Mouse (Mus musculus) ovary, postnatal 14 days (tissue): ENCODE results near the gene Kansl1l.

ENCODE experiments used
- DNase-seq: peaks from one replicate; pipeline ENCODE4 v3.0.0; 2022; ENCODE audit warnings: low spot score

Gene Kansl1l

GRCm38 (mm10) chr1:66816837-66817452 is 417 bp downstream of the Kansl1l start:
- peak; percentile 99 for DNase-seq

DNA sequence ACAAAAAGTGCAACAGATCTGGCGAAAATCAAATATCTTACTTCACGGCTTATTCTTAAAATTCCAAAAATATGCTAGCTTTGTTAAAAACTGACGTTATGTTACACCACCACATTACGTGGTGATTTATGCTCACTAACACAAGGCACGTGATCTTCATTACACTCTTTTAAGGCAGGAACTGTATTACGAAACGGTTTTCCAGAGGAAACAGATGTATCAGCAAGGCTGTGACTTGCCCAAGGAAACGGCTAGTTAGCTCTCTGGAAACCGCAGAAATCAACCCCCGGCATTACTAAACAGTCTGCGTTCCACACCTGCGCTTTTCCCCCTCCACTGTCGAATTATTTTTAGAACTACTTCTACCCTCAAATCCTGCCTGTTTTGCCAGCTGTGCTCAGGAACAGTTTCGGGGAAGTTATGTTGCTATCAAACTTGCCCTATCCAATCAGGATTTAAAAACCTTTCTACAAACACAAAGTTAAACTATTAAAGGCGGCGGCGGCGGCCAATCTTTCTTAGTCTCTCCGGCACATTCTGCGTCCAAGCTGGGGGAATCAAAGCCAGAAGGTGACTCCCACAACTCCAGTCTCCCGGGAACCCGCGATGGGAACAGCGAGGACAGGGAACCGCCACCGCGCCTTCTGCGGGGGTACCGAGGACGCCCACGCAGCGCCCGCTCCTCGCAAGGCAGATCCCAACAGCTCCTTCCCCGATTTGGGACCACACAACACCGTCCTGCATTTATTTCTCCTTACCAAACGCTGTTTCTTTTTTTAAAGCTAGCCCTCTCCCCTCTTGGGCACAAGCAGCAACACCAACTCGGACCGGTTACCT is 1.2 kb downstream of the Kansl1l start:
- DNase-seq = peak; percentile 43

DNA sequence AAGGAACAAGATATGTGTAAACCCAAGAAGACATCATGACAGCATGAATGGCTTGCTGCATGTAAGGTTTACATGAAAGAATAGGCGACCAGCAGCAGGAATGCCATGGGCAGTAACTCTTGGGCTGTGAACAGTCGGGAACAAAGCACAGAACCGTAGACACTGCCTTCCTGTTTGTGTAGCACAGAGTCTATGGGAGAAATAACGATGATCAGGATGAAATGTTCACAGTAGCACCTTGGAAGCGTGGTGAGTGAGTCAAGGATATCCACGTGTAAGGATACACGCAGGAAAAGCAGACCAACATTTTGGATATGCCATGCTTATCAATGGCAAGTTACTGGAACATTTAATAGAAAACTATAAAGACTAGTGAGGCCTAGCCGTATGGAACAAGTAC is 2.6 kb downstream of the Kansl1l start:
- no peak for DNase-seq

GRCm38 (mm10) chr1:66813191-66813590 is 4.2 kb downstream of the Kansl1l start:
- no peak for DNase-seq

DNA sequence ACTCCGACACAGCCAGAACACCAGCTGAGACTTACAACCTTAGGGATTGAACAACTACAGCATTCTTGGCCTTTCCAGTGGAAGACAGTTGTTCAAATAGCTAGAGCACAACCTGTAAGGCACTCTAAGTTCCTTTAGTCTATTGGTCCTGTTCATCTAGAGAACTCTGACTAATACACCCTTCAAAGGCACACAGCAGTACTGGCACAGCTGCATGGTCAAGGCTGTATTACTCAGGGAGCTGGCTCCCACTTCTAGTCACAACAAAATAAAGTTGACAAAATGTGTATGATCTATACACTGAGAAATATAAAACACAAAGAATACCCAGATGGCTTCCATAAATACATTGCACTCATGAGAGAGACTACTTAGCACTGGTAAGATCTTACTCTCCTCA is 10.5 kb downstream of the Kansl1l start:
- DNase-seq = no peak

DNA sequence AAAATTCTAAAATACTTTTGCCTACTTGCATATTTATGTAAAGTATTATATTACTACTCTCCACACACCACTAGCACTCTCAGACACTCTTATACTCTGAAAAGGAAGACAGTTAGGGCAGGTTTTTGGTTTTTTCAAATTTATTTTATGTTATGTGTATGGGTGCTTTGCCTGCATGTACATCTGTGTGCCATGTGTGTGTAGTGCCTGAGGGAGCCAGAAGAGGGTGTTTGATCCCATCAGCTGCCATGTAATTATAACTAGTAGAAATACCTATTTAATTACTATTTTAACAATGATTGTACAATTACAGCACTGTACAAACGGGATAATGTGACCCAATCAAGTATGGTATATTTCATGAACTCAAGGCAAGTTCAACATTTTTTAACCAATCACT is 12.0 kb downstream of the Kansl1l start:
- no peak for DNase-seq

- DNase-seq = no peak
Observed at GRCm38 (mm10) chr1:66804710-66805109, 12.7 kb downstream of the Kansl1l start.

GRCm38 (mm10) chr1:66797962-66798361 is 19.4 kb downstream of the Kansl1l start:
- DNase-seq = no peak

- no peak for DNase-seq
Observed at GRCm38 (mm10) chr1:66792838-66793466, 24.4 kb downstream of the Kansl1l start.

- no peak for DNase-seq
Observed at GRCm38 (mm10) chr1:66782296-66782695, 35.1 kb downstream of the Kansl1l start.

DNA sequence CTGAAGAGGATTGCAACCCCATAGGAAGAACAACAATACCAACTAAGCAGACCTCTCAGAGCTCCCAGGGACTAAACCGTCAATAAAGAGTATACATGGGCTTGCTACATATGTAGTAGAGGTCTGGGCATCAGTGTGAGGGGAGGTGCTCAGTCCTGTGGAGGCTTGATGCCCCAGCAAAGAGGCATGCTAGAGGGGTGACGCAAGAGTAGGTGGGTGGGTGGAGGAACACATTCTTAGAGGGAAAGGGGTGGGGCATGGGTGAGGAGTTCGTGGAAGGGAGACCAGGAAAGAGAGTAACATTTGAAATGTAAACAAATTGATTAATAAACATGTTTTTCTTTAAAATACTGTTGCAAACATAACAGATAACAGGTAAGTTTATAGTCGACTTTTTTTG is 36.3 kb downstream of the Kansl1l start:
- no peak for DNase-seq

GRCm38 (mm10) chr1:66778798-66779197 is 38.6 kb downstream of the Kansl1l start:
- DNase-seq = no peak

- DNase-seq = no peak
Observed at GRCm38 (mm10) chr1:66777878-66778277, 39.5 kb downstream of the Kansl1l start.

DNA sequence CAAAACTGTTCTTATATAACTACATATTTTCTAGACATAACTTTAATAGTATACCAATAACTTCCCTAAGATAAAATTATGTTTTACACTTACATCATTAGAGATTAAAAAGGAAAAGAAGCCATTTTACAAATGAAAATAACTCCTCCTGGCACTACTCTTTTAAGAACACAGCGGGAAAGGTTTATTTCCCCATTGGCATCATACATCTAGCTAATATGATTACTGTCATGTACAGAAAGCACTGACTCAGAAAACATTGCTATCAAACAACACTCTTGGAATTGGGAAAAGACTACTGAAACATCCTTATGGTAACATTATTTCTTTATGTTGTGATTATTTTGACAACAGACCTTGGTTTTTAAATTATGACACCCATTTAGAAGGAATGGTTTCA is 48.6 kb downstream of the Kansl1l start:
- no peak for DNase-seq

GRCm38 (mm10) chr1:66730581-66730980 is 86.8 kb downstream of the Kansl1l start:
- no peak for DNase-seq

DNA sequence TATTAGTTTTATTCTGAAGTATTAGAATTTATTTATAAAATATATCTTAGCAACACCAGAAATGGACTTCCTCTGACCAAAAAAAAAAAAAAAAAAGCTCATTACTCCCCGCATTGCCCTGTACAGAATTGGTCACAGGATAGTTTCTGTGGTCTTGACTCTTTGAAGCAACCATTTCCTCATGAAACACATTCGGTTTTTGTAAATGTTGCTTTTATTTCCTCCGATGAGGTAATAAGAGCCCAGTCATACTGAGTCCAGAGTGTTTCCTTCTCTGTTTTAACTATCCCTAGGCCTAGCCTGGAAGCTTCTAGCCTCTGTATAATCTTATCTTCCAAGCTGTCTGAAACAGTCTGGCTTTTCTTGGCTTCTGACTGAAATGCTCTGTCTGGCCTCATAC is 104.5 kb downstream of the Kansl1l start:
- DNase-seq = no peak

- no peak for DNase-seq
Observed at GRCm38 (mm10) chr1:66704523-66704922, 112.8 kb downstream of the Kansl1l start.

GRCm38 (mm10) chr1:66702623-66703345 is 114.6 kb downstream of the Kansl1l start:
- no peak for DNase-seq

- DNase-seq = no peak
Observed at GRCm38 (mm10) chr1:66701576-66701940, 115.8 kb downstream of the Kansl1l start.

DNA sequence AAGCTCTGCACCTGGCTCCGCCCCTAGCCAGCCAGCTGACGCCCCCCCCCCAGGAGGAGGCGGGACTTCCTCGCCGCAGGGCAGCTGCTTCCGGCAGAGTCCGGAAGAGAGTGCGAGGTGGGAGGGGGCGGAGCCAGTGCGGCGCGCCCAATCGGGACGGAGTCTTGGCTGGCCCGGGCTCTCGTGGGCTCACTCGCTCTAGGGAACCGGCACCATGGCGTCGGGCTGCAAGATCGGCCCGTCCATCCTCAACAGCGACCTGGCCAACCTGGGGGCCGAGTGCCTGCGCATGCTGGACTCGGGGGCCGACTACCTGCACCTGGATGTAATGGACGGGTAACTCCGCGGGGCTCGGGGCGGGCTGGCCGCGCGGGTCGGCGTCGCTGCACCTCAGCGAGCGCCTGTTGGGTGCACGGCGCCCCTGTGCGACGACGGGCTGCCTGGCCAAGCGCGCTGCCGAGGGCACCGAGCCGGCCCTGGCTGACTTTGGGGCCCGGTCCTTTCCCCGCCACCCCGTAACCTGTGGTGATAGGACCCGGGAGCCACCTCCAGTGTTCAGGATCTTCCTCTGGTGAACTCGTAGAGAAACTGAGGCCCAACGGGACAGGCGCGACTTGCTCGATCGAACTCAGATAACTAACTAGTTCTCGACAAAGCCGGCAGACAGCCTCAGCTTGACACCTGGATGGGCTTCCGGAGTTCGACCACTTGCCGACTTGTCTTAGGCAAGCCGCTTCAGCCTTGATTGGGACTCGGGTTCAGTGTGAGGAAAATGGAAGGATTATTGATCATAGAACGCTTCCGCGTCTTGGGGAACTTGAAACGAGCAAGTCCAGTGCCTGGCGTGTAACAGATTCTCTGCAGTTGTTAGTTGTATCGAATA is 116.4 kb downstream of the Kansl1l start, which contains the start of gene Rpe:
TSS of gene Rpe (plus strand) at position 139 of the 883 bp plus-strand sequence.
- peak; percentile 87 for DNase-seq

- DNase-seq = no peak
Observed at GRCm38 (mm10) chr1:66700149-66700692, 117.1 kb downstream of the Kansl1l start.
